Mouse (Mus musculus): ENCODE data around the gene Map7d1. TPM values are rescaled to one million over a fixed set of nuclear protein-coding genes. Genes with fewer than 3 reads are reported as not detected.

The Map7d1 gene
- polyA plus RNA-seq, 1 experiment from 2014 or later = 45.6 TPM

DNA sequence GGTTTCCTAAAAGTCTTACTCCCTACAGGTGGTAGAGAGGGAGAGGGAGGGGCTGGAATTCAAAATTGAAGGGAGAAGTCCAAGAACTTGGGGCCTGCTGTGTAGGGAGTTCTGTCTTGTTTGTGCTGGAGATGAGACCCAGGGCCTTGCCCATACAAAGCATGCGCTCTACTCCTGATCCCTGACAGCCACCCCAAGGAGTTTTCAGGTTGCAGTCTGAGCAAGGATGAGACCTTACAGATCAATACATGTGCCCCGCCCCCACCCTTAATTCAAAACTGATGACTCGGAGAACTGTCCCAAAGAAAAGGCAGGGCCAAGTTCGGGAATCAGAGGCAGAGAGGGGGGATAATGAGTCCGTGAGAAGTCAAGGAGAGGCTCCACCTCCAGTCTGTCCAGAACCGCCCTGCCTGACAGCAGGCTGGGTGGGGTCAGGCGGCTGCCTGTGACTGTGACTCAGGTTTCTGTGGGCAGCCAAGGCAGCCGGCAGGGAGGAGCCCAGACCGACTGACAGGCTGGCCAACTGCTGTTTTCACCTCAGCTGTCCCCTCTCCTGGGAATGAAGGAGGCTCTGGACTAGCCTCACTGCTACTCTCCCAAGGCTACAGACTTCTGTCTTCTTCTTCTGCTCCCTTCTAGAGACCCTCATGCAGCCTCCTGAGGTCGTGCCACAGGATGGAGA is 4.5 kb upstream of the Map7d1 start:
- Histone ChIP-seq H3K4me1 (peaks cover 66% of the 10 kb centered on the region), H3K9me3 (no peaks in the 10 kb centered on the region), H3K4me3 (peak overlapping the region; percentile 43), H3K27me3 (ENCODE audit: poor library complexity, severe bottlenecking) (peaks cover 5% of the 10 kb centered on the region; the same call in 1 of the 2 replicates), H3K27ac (peak overlapping the region; percentile 85), H3K36me3 (replicated peaks) (no peaks in the 10 kb centered on the region)
- peak; percentile 59 for DNase-seq (ENCODE audit: extremely low spot score, low spot score)
- WGBS = 4% methylated on average over 10 of the region's 10 CpGs

DNA sequence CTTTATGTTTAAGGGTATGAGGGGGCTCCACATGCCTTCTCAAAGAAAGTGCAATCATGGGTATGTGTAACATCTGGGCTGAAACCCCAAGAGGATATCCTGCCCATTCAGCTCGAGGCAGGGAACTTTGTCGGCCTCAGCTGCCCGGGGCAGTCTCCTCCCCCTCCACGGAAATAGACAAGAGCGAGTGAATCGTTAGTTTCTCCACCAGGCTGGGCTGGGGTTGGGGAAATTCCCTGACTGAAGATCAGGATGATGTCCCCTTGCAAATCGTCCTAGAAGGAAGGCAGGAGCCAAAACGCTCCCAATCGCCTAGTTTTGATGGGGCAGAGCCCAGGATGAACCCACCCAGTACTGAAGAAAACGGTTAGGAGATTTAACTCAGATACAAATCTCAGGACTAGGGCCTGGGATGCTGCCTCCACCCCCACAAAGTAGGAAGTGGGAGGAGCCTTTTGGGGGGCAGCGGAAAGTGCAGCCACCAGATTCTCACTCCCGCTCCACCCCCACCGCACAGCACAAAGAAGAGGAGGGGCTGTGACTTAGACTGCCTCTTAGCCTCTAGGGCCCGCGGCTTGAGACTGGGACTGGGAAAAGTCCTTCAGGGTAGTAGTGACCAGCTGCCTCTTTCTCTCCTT is 3.5 kb upstream of the Map7d1 start:
- no peaks in the 10 kb centered on the region for H3K9me3 ChIP-seq
- peak; percentile 77 for DNase-seq (ENCODE audit: extremely low spot score, low spot score)
- WGBS = under 1% methylated on average over 15 of the region's 15 CpGs
- peak overlapping the region; percentile 43 for H3K4me3 ChIP-seq
- peaks cover 73% of the 10 kb centered on the region for H3K4me1 ChIP-seq
- peak overlapping the region; percentile 85 for H3K27ac ChIP-seq
- 0 out of 2 replicates have a peak, but pooled peaks cover 2% of the 10 kb centered on the region for H3K36me3 ChIP-seq (replicated peaks)
- peaks cover 5% of the 10 kb centered on the region; the same call in 1 of the 2 replicates for H3K27me3 ChIP-seq (ENCODE audit: poor library complexity, severe bottlenecking)

DNA sequence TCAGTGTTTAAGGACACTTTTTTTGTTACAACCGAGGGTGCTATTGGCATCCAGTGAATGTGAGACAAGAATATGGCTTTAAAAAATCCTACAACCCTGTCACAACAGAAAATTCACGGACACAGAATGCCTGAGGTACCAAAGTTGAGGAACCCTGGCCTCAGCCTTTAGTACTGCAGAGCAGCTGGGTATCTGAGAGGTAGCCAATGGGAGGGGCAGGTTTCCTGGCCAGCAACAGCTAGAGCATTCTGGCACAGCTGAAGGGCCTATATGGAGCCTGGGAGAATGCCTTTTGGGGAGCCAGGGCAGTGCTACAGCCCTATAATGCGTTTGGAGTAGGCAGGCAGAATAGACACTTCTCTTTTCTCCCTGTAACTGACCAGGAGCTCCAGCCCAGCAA is 2.9 kb upstream of the Map7d1 start:
- peaks cover 5% of the 10 kb centered on the region; the same call in 1 of the 2 replicates for H3K27me3 ChIP-seq (ENCODE audit: poor library complexity, severe bottlenecking)
- 24% methylated on average over 3 of the region's 3 CpGs for WGBS
- H3K4me1 ChIP-seq = peaks cover 78% of the 10 kb centered on the region
- H3K27ac ChIP-seq = peak overlapping the region; percentile 85
- 0 out of 2 replicates have a peak overlapping the region, but pooled peaks have one; percentile 43 for H3K4me3 ChIP-seq
- 0 out of 2 replicates have a peak, but pooled peaks cover 3% of the 10 kb centered on the region for H3K36me3 ChIP-seq (replicated peaks)
- DNase-seq (ENCODE audit: extremely low spot score, low spot score) = no peak
- no peaks in the 10 kb centered on the region for H3K9me3 ChIP-seq

DNA sequence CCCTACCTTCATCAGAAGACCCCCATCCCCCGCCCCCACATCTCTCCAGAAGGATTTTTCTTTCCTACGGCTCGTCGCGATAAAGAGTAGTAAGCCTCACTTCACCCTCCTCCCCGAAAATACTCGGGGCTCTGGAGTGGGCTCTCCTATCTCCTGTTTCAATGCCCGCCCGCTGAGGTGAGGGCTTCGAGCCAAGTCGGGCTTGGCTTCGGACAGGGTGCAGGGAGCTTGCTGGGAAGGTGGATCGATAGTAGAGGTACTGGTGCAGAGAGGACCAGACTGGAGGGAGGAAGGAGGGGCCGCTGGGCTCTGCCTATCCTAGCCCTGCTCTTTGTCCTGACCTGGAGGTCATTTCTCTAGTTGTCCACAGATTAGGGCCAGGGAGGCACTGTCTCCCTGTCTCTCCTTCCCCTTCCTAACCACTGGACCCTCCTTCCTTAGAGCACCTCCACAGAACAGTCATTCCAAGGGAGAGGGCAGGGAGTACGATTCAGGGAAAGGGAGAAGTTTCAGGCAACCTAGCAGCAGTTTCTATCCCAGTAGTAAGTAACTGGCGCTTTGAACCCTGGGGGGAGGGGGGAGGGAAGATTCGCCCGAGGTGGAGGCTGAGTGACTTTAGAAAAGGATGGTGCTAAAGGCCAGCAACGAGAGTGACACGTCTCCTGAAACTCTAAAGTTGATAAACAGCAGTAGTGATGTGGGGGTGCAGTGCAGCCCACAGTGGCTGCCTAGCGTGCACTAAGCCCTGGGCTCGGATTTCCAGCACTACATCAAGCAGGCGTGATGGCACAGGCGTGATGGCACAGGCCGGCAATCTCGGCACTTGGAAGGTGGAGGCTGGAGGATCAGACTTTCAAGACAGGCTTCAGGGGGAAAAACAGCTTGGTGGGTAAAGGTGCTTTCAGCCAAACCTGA is 1.1 kb upstream of the Map7d1 start:
- 1% methylated on average over 26 of the region's 26 CpGs for WGBS
- Histone ChIP-seq H3K27ac (peak overlapping the region; percentile 100), H3K4me1 (peaks cover 87% of the 10 kb centered on the region), H3K9me3 (no peaks in the 10 kb centered on the region), H3K4me3 (peak overlapping the region; percentile 78), H3K27me3 (ENCODE audit: poor library complexity, severe bottlenecking) (peaks cover 5% of the 10 kb centered on the region; the same call in 1 of the 2 replicates), H3K36me3 (replicated peaks) (peaks cover 11% of the 10 kb centered on the region)
- peak; percentile 54 for DNase-seq (ENCODE audit: extremely low spot score, low spot score)

DNA sequence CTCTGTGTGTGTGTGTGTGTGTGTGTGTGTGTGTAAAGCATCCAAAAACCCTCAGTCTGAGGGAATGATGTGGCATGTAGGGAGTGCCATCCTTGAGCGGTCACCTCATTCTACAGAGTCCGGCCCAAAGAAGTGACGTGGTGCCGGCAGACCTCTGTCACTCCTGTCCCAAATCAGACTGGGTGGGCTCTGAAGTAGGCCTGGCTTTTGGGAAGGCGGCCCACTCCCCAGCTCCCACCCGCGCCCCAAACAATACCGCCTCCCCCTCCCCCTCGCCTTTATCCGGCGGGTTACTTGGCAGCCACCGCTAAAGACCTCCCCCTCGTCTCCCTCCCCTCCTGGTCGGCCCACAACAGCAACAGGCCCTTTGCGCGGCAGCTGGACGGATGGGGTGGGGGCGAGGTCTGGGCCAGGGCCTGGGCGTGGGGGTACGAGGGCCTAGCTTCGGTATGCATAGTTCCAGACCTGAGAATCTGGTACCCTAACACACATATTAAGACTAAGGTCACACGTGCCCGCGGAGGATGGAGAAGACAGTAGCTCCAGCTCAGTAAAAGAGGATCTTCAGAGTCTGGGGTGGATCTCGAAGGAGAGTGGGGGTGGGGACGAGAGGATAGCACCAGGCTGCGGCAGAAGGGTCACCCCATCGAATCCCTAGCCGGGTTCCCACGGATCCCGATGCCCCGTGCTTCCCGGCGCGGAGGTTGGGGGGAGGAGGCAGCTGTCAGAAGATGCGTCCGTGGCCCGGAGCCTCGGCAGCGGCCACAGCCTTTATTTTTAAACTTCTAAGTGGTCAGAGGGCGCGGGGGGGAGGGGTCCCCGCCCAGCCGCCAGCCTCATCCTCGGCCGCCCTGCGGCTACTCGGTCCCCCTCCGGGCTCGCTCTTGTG is 786 bp downstream of the Map7d1 start:
- Histone ChIP-seq H3K4me3 (peak overlapping the region; percentile 78), H3K9me3 (no peaks in the 10 kb centered on the region), H3K27ac (peak overlapping the region; percentile 100), H3K27me3 (ENCODE audit: poor library complexity, severe bottlenecking) (peaks cover 5% of the 10 kb centered on the region; the same call in 1 of the 2 replicates), H3K4me1 (peaks cover 90% of the 10 kb centered on the region), H3K36me3 (replicated peaks) (peaks cover 30% of the 10 kb centered on the region)
- WGBS = under 1% methylated on average over 50 of the region's 50 CpGs
- DNase-seq (ENCODE audit: extremely low spot score, low spot score) = peak; percentile 68

DNA sequence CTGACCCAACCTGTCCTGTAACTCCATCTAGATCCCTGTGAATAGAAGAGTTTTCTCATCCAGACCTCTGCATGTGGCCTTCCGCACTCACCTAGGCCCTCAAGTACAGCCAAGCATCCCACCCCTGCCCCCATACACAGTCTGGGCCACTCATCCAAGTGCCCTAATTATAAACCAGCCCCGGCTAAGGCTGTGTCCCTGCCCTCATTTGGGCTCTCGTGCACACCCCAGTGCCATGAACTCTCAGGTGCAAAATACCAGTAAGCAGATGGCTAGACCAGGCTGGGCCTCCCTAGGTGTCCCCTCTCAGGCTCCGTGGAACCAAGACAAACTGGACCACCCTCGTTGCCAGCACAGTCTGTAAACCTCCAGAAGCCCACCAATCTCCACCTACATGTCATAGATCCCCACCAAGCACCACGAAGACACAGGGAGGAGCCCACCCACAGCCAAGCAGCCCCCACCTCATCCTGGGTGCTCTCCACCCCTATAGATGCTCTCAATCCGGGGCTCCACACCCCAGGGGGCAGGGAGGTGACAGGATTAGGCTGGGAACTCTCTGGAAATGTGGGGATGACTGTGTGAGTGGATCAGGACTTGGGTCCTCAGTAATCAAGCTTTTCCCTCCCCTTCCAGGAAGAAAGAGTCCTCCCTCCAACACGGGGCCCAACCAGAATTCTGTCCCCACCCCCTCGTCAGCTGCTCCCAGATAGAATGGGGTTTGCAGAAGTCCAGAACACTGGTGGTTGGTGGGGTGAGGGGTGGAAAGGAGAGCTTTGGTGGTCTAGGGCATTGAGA is 1.6 kb downstream of the Map7d1 start:
- Histone ChIP-seq H3K36me3 (replicated peaks) (peaks cover 34% of the 10 kb centered on the region), H3K4me1 (peaks cover 88% of the 10 kb centered on the region), H3K27me3 (ENCODE audit: poor library complexity, severe bottlenecking) (peaks cover 5% of the 10 kb centered on the region; the same call in 1 of the 2 replicates), H3K4me3 (peak overlapping the region; percentile 78), H3K9me3 (no peaks in the 10 kb centered on the region), H3K27ac (peak overlapping the region; percentile 100)
- DNase-seq (ENCODE audit: extremely low spot score, low spot score) = no peak
- 24% methylated on average over 9 of the region's 9 CpGs for whole genome bisulfite sequencing

DNA sequence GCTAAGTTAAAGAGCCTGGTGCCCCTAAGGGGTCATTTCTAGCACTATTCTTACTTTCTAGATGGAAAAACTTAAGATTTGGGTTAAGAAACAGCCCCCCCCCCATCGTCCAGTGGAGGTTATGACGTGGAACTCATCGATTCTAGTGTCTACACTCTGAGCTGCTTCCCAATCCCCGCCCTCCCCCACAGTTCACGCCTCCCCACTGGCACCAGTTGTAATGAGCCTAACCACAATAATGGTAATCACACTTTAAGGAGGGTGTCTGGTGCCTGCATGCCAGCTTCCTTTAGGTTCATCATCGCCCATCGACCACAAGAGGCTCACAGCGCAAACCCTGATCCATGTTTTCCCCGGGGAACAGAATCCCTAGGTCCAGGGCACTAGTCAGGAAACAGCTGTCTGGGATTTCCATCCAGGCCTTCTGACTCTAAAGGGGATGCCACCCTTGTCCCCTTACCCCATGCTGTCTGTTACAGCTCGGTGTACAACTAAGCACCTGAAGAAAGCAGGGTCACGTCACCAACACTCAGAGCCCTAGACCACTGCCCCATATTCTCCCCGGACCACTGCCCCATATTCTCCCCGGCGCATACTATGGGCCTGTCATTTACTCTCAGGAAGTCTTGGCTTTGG is 2.4 kb downstream of the Map7d1 start:
- H3K4me1 ChIP-seq = peaks cover 88% of the 10 kb centered on the region
- H3K9me3 ChIP-seq = no peaks in the 10 kb centered on the region
- WGBS = 82% methylated on average over 14 of the region's 14 CpGs
- peaks cover 35% of the 10 kb centered on the region for H3K36me3 ChIP-seq (replicated peaks)
- H3K27me3 ChIP-seq (ENCODE audit: poor library complexity, severe bottlenecking) = peaks cover 3% of the 10 kb centered on the region; the same call in 1 of the 2 replicates
- DNase-seq (ENCODE audit: extremely low spot score, low spot score) = no peak
- peak overlapping the region; percentile 100 for H3K27ac ChIP-seq
- peak overlapping the region; percentile 78 for H3K4me3 ChIP-seq

DNA sequence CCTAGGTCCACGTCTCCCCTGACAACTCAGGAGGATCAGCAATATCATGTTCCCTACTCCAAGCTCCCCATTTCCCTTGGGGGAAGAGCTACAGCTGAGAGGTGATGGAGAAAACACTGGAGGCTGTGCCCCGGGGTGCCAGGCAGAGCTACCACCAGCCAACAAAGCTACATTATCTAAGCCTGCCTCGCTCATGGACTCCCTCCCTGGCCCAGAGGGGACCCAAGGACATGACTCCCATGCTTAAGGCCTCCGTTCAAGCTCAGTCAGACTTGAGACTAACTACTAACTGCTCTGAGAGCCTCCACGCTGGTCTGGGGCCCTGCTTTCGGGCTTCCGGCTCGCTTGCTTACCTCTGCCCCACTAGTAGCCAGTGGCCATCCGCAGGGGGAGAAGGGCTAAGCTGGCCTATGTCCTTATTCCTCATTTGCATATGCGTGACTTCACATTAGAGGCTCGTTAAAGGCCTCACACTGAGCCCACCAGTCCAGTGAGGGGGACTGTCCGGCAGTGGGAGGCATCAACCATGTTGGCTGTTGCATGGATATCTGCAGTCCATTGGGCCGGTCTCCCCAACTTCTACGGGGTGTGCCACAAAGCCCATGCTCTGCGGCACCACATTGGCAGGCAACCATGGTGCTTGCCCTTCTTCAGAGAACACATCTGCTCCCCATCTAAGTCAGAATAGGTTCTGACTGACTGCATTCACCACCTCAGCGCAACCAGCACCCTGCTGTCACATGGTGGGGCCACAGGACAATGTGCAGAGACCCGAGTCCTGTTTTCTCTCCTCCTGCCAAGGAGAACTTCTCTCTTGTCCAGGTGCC is 3.5 kb downstream of the Map7d1 start:
- 76% methylated on average over 17 of the region's 17 CpGs for WGBS
- Histone ChIP-seq H3K9me3 (no peaks in the 10 kb centered on the region), H3K27ac (peak overlapping the region; percentile 75), H3K27me3 (ENCODE audit: poor library complexity, severe bottlenecking) (no peaks in the 10 kb centered on the region), H3K4me3 (peak overlapping the region; percentile 26), H3K4me1 (peaks cover 91% of the 10 kb centered on the region), H3K36me3 (replicated peaks) (peaks cover 45% of the 10 kb centered on the region)
- no peak for DNase-seq (ENCODE audit: extremely low spot score, low spot score)

DNA sequence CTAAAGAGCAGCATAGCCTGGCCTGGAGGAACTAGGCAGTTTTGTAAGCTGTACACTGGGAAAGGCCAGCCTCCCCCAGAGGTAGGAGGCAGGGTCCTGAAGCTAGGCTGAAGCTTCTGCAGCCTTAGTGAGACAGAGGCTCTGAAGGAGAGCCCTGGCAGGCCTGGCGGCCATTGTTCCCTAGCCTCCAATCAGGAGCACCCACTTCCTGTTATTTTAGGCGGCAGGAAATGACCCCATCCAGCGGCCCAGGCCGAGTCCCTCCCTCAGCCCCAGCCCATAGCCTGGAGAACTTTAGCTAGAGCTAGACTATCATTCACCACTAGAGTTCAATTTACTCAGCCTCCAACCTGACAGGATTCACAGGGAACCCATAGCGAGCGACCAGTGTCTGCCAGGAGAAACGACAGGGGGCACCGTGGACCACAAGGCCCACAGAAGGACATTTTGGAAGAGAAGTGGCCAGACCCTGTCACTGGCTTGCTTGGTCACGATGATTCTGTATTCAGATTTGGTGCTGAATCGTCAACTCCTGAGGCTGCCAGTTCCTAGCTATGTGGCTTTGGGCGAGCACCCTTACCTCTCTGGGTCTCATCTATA is 4.4 kb downstream of the Map7d1 start:
- peaks cover 54% of the 10 kb centered on the region for H3K36me3 ChIP-seq (replicated peaks)
- peaks cover 88% of the 10 kb centered on the region for H3K4me1 ChIP-seq
- H3K9me3 ChIP-seq = no peaks in the 10 kb centered on the region
- no peaks in the 10 kb centered on the region for H3K27me3 ChIP-seq (ENCODE audit: poor library complexity, severe bottlenecking)
- WGBS = 67% methylated on average over 11 of the region's 11 CpGs
- no peak for DNase-seq (ENCODE audit: extremely low spot score, low spot score)
- peak overlapping the region; percentile 75 for H3K27ac ChIP-seq
- H3K4me3 ChIP-seq = peak overlapping the region; percentile 18

DNA sequence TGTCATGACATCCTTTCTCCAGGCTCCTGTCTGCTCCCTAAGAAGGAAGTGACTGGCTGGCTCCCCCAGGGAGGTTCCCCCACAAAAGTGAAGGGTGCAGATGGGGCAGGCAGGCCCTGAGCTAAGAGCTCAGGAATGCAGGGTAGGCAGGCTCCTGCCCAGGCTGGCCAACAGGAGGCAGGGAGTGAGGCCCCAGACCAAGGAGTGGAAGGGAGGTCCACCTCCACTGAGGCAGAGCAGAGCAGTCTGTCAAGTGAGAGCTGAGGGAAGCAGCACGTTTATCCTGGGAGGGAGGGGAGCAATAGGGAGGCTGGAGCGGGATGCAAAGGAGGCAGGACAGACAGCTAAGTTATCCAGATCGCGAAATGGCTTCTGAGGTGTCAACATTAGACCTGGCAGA is 5.5 kb downstream of the Map7d1 start:
- no peak for DNase-seq (ENCODE audit: extremely low spot score, low spot score)
- Histone ChIP-seq H3K4me1 (peaks cover 82% of the 10 kb centered on the region), H3K9me3 (no peaks in the 10 kb centered on the region), H3K4me3 (peak overlapping the region; percentile 14; the same call in 1 of the 2 replicates), H3K27me3 (ENCODE audit: poor library complexity, severe bottlenecking) (no peaks in the 10 kb centered on the region), H3K27ac (0 out of 2 replicates have a peak overlapping the region, but pooled peaks have one; percentile 51), H3K36me3 (replicated peaks) (peaks cover 65% of the 10 kb centered on the region)
- 58% methylated on average over 4 of the region's 4 CpGs for WGBS
